Mouse (Mus musculus) kidney, adult 2 months (tissue): Measurements from ENCODE around the gene Ankrd13d. TPM values are rescaled to one million over a fixed set of nuclear protein-coding genes. Genes with fewer than 3 reads are reported as not detected.
A peak's percentile ranks its signal among the peaks of the same experiment; 100 is the strongest.

ENCODE experiments used
- DNase-seq: peaks from one replicate; pipeline ENCODE4 v3.0.0; 2021
- H3K27ac ChIP-seq: fragments of 200-500 bp; 2 replicates; pipeline ENCODE4 v1.5.1; 2012; ENCODE audit warnings: low read depth, low read length, control low read depth, inconsistent platforms; ENCODE audit not compliant: insufficient read depth
- H3K27me3 ChIP-seq: fragments of 200-500 bp; replicated peaks from 2 replicates; pipeline ENCODE4 v1.6.1; 2012; ENCODE audit warnings: mild to moderate bottlenecking, moderate library complexity, low read length, inconsistent platforms; ENCODE audit not compliant: control insufficient read depth, insufficient read depth
- H3K36me3 ChIP-seq: fragments of 200-500 bp; 2 replicates; pipeline ENCODE4 v1.6.1; 2012; ENCODE audit warnings: mild to moderate bottlenecking, moderate library complexity, low read length, inconsistent platforms; ENCODE audit not compliant: control insufficient read depth, insufficient read depth
- H3K4me1 ChIP-seq: fragments of 200-500 bp; 2 replicates; pipeline ENCODE4 v1.6.1; 2011; ENCODE audit warnings: low read length; ENCODE audit not compliant: control insufficient read depth, insufficient read depth
- H3K4me3 ChIP-seq: fragments of 200-500 bp; 2 replicates; pipeline ENCODE4 v1.5.1; 2011; ENCODE audit warnings: mild to moderate bottlenecking, low read depth, low read length, control low read depth; ENCODE audit not compliant: insufficient read depth
- CTCF ChIP-seq: fragments of 200-500 bp; conservative IDR thresholded peaks from 2 replicates; pipeline ENCODE4 v1.5.1; 2011; ENCODE audit warnings: low read depth, mild to moderate bottlenecking, control low read depth, low read length, moderate library complexity, mixed read lengths; ENCODE audit not compliant: insufficient read depth, insufficient read length
- POLR2A ChIP-seq: fragments of 200-500 bp; IDR thresholded peaks from one replicate; pipeline ENCODE4 v1.6.1; 2011; ENCODE audit warnings: low read depth, low read length, control low read depth
- WGBS: fragments of 180-500 bp; shearing (Covaris S2); methylation state at CpG from one replicate; pipeline ENCODE4 v1.1.7; 2018; 5-methylcytosine and 5-hydroxymethylcytosine counted together
- polyA plus RNA-seq: library from polyadenylated mRNA; depleted of rRNA; stranded (reverse); fragments of >200 nt; gene quantifications from 2 replicates; pipeline ENCODE4 v1.2.3, GENCODE M21; 2012; rRNA removed

The Ankrd13d gene
- polyA plus RNA-seq, 1 experiment: 4.2 TPM

DNA sequence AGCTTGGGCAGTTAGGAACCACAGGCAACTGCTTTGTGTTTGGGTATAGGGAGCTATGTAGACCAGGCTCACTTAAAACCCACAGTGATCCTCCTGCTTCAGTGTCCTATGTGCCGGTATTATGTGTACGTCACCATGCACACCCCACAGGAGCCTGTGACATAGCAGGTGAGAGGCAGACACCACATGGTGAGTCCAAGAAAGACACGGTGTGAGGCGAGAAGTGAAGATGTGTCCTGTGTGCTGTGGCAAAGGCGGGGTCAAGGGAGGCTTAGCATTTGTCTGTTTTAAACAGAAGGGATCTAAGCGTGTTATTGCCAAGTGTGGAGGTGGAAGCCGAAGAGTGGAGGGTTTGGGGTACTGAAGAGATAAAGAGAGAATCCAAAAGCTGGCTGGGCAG is 56.2 kb downstream of the Ankrd13d start:
- no peak for DNase-seq
- H3K4me3 ChIP-seq: no peak overlapping the region
- TF ChIP-seq CTCF (no peak), POLR2A (no peak)
- WGBS: 92% methylated on average over 7 of the region's 7 CpGs
- H3K36me3 ChIP-seq: no peaks in the 10 kb centered on the region
- peaks cover 8% of the 10 kb centered on the region for H3K4me1 ChIP-seq
- H3K27me3 ChIP-seq: no peaks in the 10 kb centered on the region
- no peak overlapping the region for H3K27ac ChIP-seq

DNA sequence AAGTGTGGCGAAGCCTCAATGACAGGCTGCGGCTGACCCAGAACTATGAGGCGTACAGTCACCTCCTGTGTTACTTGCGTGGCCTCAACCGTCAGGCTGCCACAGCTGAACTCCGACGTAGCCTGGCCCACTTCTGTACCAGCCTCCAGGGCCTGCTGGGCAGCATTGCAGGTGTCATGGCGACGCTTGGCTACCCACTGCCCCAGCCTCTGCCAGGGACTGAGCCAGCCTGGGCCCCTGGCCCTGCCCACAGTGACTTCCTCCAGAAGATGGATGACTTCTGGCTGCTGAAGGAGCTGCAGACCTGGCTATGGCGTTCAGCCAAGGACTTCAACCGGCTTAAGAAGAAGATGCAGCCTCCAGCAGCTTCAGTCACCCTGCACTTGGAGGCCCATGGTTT is 60.8 kb downstream of the Ankrd13d start:
- 43% methylated on average over 11 of the region's 11 CpGs for whole genome bisulfite sequencing
- DNase-seq: peak; percentile 82
- Histone ChIP-seq H3K27ac (0 out of 2 replicates have a peak overlapping the region, but pooled peaks have one; percentile 11), H3K4me3 (no peak overlapping the region), H3K4me1 (peaks cover 6% of the 10 kb centered on the region), H3K27me3 (no peaks in the 10 kb centered on the region), H3K36me3 (no peaks in the 10 kb centered on the region)
- no peak for TF ChIP-seq POLR2A
- no peak for TF ChIP-seq CTCF

DNA sequence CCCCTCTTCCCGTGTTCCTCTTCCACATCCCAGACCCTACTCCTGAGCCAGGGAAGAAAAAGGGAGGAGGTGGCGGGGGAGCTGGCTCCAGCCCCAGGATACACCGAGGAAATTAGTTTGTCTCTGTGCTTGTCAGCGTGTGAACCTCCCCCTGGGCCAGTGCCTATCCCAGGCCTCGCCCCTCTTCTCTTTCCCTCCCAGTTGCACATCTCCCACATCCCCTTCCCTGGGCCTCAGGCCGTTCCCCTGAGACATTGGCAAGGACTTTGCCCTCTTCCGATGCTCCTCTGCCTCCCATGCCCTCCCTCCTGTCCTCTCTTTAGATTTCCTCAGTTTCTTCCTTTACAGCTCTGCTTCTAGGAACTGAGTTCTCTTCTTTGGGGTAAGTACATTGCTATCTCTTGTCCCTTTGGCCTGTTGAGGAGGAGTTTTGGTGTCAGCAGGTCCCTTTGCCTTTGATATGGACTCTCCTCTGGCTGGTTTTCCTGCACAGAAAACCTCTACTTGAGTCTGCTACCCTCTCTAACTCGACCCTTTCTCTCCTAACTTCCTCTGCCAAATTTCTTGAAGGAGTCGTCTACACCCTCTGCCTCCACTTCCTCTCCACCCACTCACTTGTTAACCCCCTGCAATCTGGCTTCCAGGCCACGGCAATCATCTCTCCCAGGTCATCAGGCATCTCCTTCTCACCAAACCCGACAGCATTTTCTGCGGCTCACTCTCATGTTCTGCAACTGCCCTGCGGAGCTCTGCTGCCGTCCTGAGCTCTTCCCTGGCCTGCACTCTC is 61.8 kb downstream of the Ankrd13d start:
- DNase-seq: peak; percentile 68
- Histone ChIP-seq H3K27me3 (no peaks in the 10 kb centered on the region), H3K27ac (peak overlapping the region; percentile 36), H3K4me1 (peaks cover 6% of the 10 kb centered on the region), H3K36me3 (no peaks in the 10 kb centered on the region), H3K4me3 (no peak overlapping the region)
- 44% methylated on average over 14 of the region's 14 CpGs for WGBS
- TF ChIP-seq POLR2A: no peak
- TF ChIP-seq CTCF: no peak

DNA sequence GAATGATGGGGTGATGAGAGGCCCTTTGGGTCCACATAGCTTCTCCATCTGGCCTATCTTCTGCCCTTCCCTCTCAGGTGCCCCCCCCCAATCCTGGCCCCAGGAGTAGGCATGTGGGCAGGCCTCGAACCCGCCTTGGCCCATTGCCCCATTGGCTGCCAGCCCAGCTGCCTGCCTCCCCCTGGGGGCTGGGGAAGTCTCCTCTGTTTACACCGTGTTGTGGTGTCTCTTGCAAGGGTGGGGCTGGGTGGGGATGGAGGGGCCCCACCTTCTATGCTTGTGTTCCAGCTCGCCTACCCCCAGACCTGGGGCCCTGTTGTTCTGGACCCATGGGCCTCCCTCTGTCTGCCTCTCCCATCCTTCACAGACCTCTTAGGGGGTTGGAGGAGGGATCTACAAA is 62.5 kb downstream of the Ankrd13d start:
- Histone ChIP-seq H3K4me3 (no peak overlapping the region), H3K36me3 (no peaks in the 10 kb centered on the region), H3K4me1 (peaks cover 6% of the 10 kb centered on the region), H3K27me3 (no peaks in the 10 kb centered on the region), H3K27ac (no peak overlapping the region)
- 44% methylated on average over 4 of the region's 4 CpGs for WGBS
- TF ChIP-seq CTCF (no peak), POLR2A (no peak)
- DNase-seq: no peak

Other genes with a start within 250 kb of the Ankrd13d start
- 686 and 745 TPM in 2 replicates for gene Gstp1, start 245.2 kb downstream of the Ankrd13d start, polyA plus RNA-seq
- gene Gstp2, start 237.1 kb downstream of the Ankrd13d start, polyA plus RNA-seq: 11.5 and 36.0 TPM in 2 replicates
- gene Gstp3, start 223.6 kb downstream of the Ankrd13d start, polyA plus RNA-seq: 0.72 and 2.3 TPM in 2 replicates
- gene Cabp2, start 201.6 kb downstream of the Ankrd13d start, polyA plus RNA-seq: 0.66 and 0.92 TPM in 2 replicates
- gene Cdk2ap2, start 186.0 kb downstream of the Ankrd13d start, polyA plus RNA-seq: 134 and 138 TPM in 2 replicates
- 41.6 and 46.3 TPM in 2 replicates for gene Pitpnm1, start 183.1 kb downstream of the Ankrd13d start, polyA plus RNA-seq
- 80.5 and 96.2 TPM in 2 replicates for gene Aip, start 157.3 kb downstream of the Ankrd13d start, polyA plus RNA-seq
- gene Gpr152, start 143.3 kb downstream of the Ankrd13d start, polyA plus RNA-seq: 0.03 and 0.05 TPM in 2 replicates
- gene Cabp4, start 139.1 kb downstream of the Ankrd13d start, polyA plus RNA-seq: 0.12 and 0.20 TPM in 2 replicates
- 176 and 181 TPM in 2 replicates for gene Coro1b, start 134.5 kb downstream of the Ankrd13d start, polyA plus RNA-seq
- 4.7 and 20.0 TPM in 2 replicates for gene Ptprcap, start 129.5 kb downstream of the Ankrd13d start, polyA plus RNA-seq
- 41.0 and 41.8 TPM in 2 replicates for gene Rps6kb2, start 119.8 kb downstream of the Ankrd13d start, polyA plus RNA-seq
- gene Carns1, start 107.7 kb downstream of the Ankrd13d start, polyA plus RNA-seq: 3.8 and 4.0 TPM in 2 replicates
- 2.3 and 9.1 TPM in 2 replicates for gene Tbc1d10c, start 91.9 kb downstream of the Ankrd13d start, polyA plus RNA-seq
- 484 and 509 TPM in 2 replicates for gene Ppp1ca, start 91.1 kb downstream of the Ankrd13d start, polyA plus RNA-seq
- 18.4 and 19.2 TPM in 2 replicates for gene Rad9a, start 81.5 kb downstream of the Ankrd13d start, polyA plus RNA-seq
- 13.6 TPM in 2 replicates for gene Clcf1, start 68.9 kb downstream of the Ankrd13d start, polyA plus RNA-seq
- 3.4 TPM in 1 of 2 replicates, not detected in the other for gene AC109138.7, start 68.8 kb downstream of the Ankrd13d start, polyA plus RNA-seq
- 96.1 and 99.8 TPM in 2 replicates for gene Pold4, start 51.2 kb downstream of the Ankrd13d start, polyA plus RNA-seq
- gene Ssh3, start 14.0 kb downstream of the Ankrd13d start, polyA plus RNA-seq: 39.0 and 61.4 TPM in 2 replicates
- gene Grk2, start 23.1 kb upstream of the Ankrd13d start, polyA plus RNA-seq: 56.7 and 60.3 TPM in 2 replicates
- 74.3 and 89.5 TPM in 2 replicates for gene Kdm2a, start 115.1 kb upstream of the Ankrd13d start, polyA plus RNA-seq
- 35.1 and 35.6 TPM in 2 replicates for gene Rhod, start 156.3 kb upstream of the Ankrd13d start, polyA plus RNA-seq
- gene Syt12, start 194.3 kb upstream of the Ankrd13d start, polyA plus RNA-seq: 4.6 and 9.8 TPM in 2 replicates
- 2.8 TPM in 2 replicates for gene 2010003K11Rik, start 215.4 kb upstream of the Ankrd13d start, polyA plus RNA-seq
- gene Pcx, start 227.3 kb upstream of the Ankrd13d start, polyA plus RNA-seq: 286 and 295 TPM in 2 replicates